Mouse (Mus musculus): ENCODE data around the gene Pan3. TPM values are rescaled to one million over a fixed set of nuclear protein-coding genes. Genes with fewer than 3 reads are reported as not detected.

The Pan3 gene
- total RNA-seq, 2 experiments from 2014 or later: 90.5 to 106 TPM

GRCm38 (mm10) chr5:147430936-147431839 is 1.2 kb downstream of the Pan3 start:
- DNase-seq: peak; percentile 80

GRCm38 (mm10) chr5:147432927-147433326 is 3.0 kb downstream of the Pan3 start:
- DNase-seq: no peak

GRCm38 (mm10) chr5:147435224-147435623 is 5.3 kb downstream of the Pan3 start:
- DNase-seq: peak; percentile 52

- DNase-seq: peak; percentile 30
Observed at GRCm38 (mm10) chr5:147435751-147436150, 5.8 kb downstream of the Pan3 start.

GRCm38 (mm10) chr5:147436491-147436890 is 6.5 kb downstream of the Pan3 start:
- no peak for DNase-seq

GRCm38 (mm10) chr5:147440996-147441507 is 11.1 kb downstream of the Pan3 start:
- DNase-seq: no peak

- no peak for DNase-seq
Observed at GRCm38 (mm10) chr5:147441979-147442378, 12.0 kb downstream of the Pan3 start.

GRCm38 (mm10) chr5:147442741-147443140 is 12.8 kb downstream of the Pan3 start:
- DNase-seq: no peak

- DNase-seq: no peak
Observed at GRCm38 (mm10) chr5:147444298-147444697, 14.3 kb downstream of the Pan3 start.

GRCm38 (mm10) chr5:147444757-147445156 is 14.8 kb downstream of the Pan3 start:
- DNase-seq: no peak

- no peak for DNase-seq
Observed at GRCm38 (mm10) chr5:147445252-147445651, 15.3 kb downstream of the Pan3 start.

GRCm38 (mm10) chr5:147448526-147448925 is 18.6 kb downstream of the Pan3 start:
- no peak for DNase-seq

GRCm38 (mm10) chr5:147448933-147449332 is 19.0 kb downstream of the Pan3 start:
- no peak for DNase-seq

- no peak for DNase-seq
Observed at GRCm38 (mm10) chr5:147456491-147456890, 26.5 kb downstream of the Pan3 start.

GRCm38 (mm10) chr5:147459821-147460567 is 30.0 kb downstream of the Pan3 start:
- peak; percentile 54 for DNase-seq

- no peak for DNase-seq
Observed at GRCm38 (mm10) chr5:147463251-147463650, 33.3 kb downstream of the Pan3 start.

GRCm38 (mm10) chr5:147466361-147466760 is 36.4 kb downstream of the Pan3 start:
- DNase-seq: no peak

- DNase-seq: no peak
Observed at GRCm38 (mm10) chr5:147471163-147471562, 41.2 kb downstream of the Pan3 start.

GRCm38 (mm10) chr5:147473071-147473470 is 43.1 kb downstream of the Pan3 start:
- no peak for DNase-seq

- DNase-seq: no peak
Observed at GRCm38 (mm10) chr5:147473856-147474255, 43.9 kb downstream of the Pan3 start.

GRCm38 (mm10) chr5:147476109-147476508 is 46.1 kb downstream of the Pan3 start:
- no peak for DNase-seq

GRCm38 (mm10) chr5:147477106-147477505 is 47.1 kb downstream of the Pan3 start:
- no peak for DNase-seq

GRCm38 (mm10) chr5:147479341-147479740 is 49.4 kb downstream of the Pan3 start:
- peak; percentile 51 for DNase-seq
